Mouse (Mus musculus): ENCODE results near the gene Tm6sf2.
A peak's percentile ranks its signal among the peaks of the same experiment; 100 is the strongest.

The Tm6sf2 gene

GRCm38 (mm10) chr8:70087836-70088650 is 15.3 kb downstream of the Tm6sf2 start:
- peak; percentile 34 to 73 for DNase-seq (ENCODE audit: inconsistent age in 2 of 2, low spot score in 1 of 2)

- DNase-seq (ENCODE audit: inconsistent age in 2 of 2, low spot score in 1 of 2), result no peak
Observed at GRCm38 (mm10) chr8:70089296-70089960, 16.7 kb downstream of the Tm6sf2 start.

GRCm38 (mm10) chr8:70092786-70093185 is 20.1 kb downstream of the Tm6sf2 start:
- no peak for DNase-seq (ENCODE audit: inconsistent age in 2 of 2, low spot score in 1 of 2)

- no peak for DNase-seq (ENCODE audit: inconsistent age in 2 of 2, low spot score in 1 of 2)
Observed at GRCm38 (mm10) chr8:70099276-70099675, 26.6 kb downstream of the Tm6sf2 start.

- DNase-seq (ENCODE audit: inconsistent age in 2 of 2, low spot score in 1 of 2), result no peak
Observed at GRCm38 (mm10) chr8:70100241-70100640, 27.5 kb downstream of the Tm6sf2 start.

GRCm38 (mm10) chr8:70104506-70104905 is 31.8 kb downstream of the Tm6sf2 start:
- peak; percentile 25 to 63 for DNase-seq (ENCODE audit: inconsistent age in 2 of 2, low spot score in 1 of 2)

- no peak for DNase-seq (ENCODE audit: inconsistent age in 2 of 2, low spot score in 1 of 2)
Observed at GRCm38 (mm10) chr8:70104922-70105321, 32.2 kb downstream of the Tm6sf2 start.

GRCm38 (mm10) chr8:70110451-70110850 is 37.7 kb downstream of the Tm6sf2 start:
- no peak for DNase-seq (ENCODE audit: inconsistent age in 2 of 2, low spot score in 1 of 2)

GRCm38 (mm10) chr8:70111192-70111795 is 38.6 kb downstream of the Tm6sf2 start:
- no peak for DNase-seq (ENCODE audit: inconsistent age in 2 of 2, low spot score in 1 of 2)

GRCm38 (mm10) chr8:70112401-70113016 is 39.8 kb downstream of the Tm6sf2 start:
- peak in 1 of 2 experiments; percentile 26 for DNase-seq (ENCODE audit: inconsistent age in 2 of 2, low spot score in 1 of 2)

- DNase-seq (ENCODE audit: inconsistent age in 2 of 2, low spot score in 1 of 2), result no peak
Observed at GRCm38 (mm10) chr8:70114488-70114887, 41.8 kb downstream of the Tm6sf2 start.

GRCm38 (mm10) chr8:70114892-70115291 is 42.2 kb downstream of the Tm6sf2 start:
- DNase-seq (ENCODE audit: inconsistent age in 2 of 2, low spot score in 1 of 2), result no peak

- DNase-seq (ENCODE audit: inconsistent age in 2 of 2, low spot score in 1 of 2), result peak in 1 of 2 experiments; percentile 54
Observed at GRCm38 (mm10) chr8:70117611-70118010, 44.9 kb downstream of the Tm6sf2 start.

- no peak for DNase-seq (ENCODE audit: inconsistent age in 2 of 2, low spot score in 1 of 2)
Observed at GRCm38 (mm10) chr8:70118726-70119700, 46.3 kb downstream of the Tm6sf2 start.

- peak; percentile 52 to 78 for DNase-seq (ENCODE audit: inconsistent age in 2 of 2, low spot score in 1 of 2)
Observed at GRCm38 (mm10) chr8:70120667-70121066, 47.9 kb downstream of the Tm6sf2 start, which contains the start of gene Ncan. TSS of gene Ncan (minus strand) at chr8:70120873.

- DNase-seq (ENCODE audit: inconsistent age in 2 of 2, low spot score in 1 of 2), result peak in 1 of 2 experiments; percentile 51
Observed at GRCm38 (mm10) chr8:70122863-70123262, 50.1 kb downstream of the Tm6sf2 start.

GRCm38 (mm10) chr8:70124992-70125391 is 52.3 kb downstream of the Tm6sf2 start:
- DNase-seq (ENCODE audit: inconsistent age in 2 of 2, low spot score in 1 of 2), result no peak

GRCm38 (mm10) chr8:70128435-70128834 is 55.7 kb downstream of the Tm6sf2 start:
- DNase-seq (ENCODE audit: inconsistent age in 2 of 2, low spot score in 1 of 2), result peak; percentile 41 to 84

GRCm38 (mm10) chr8:70129309-70129952 is 56.7 kb downstream of the Tm6sf2 start:
- peak; percentile 34 to 71 for DNase-seq (ENCODE audit: inconsistent age in 2 of 2, low spot score in 1 of 2)

All from adrenal gland, adult (tissue).